Mouse (Mus musculus): ENCODE data around the gene Zfp524. TPM values are rescaled to one million over a fixed set of nuclear protein-coding genes. Genes with fewer than 3 reads are reported as not detected.
A peak's percentile ranks its signal among the peaks of the same experiment; 100 is the strongest.

Zfp524 gene
- total and polyA plus RNA-seq, 2 experiments from 2014 or later = 11.0 to 12.5 TPM

- WGBS = 36% methylated on average over 11 of the region's 11 CpGs
- Histone ChIP-seq H3K27ac (ENCODE audit: low read depth) (no peak overlapping the region), H3K27me3 (ENCODE audit: control insufficient read depth, insufficient read depth, low read length) (peaks cover 57% of the 10 kb centered on the region), H3K9me3 (replicated peaks; ENCODE audit: control insufficient read depth, low read length) (no peaks in the 10 kb centered on the region), H3K4me1 (ENCODE audit: control insufficient read depth, insufficient read depth) (peaks cover 8% of the 10 kb centered on the region), H3K9ac (replicated peaks; ENCODE audit: low read depth, low read length) (no peak overlapping the region), H3K4me3 (ENCODE audit: low read depth, low read length) (no peak overlapping the region), H3K4me2 (ENCODE audit: low read depth, low read length) (no peak overlapping the region), H3K36me3 (replicated peaks; ENCODE audit: control insufficient read depth, insufficient read depth, low read length) (no peaks in the 10 kb centered on the region)
- DNase-seq (ENCODE audit: low spot score) (no peak), ATAC-seq (ENCODE audit: insufficient read depth, low read depth) (no peak)
- no peak for TF ChIP-seq EP300 (IDR thresholded peaks at IDR 0.05; ENCODE audit: low read depth)
- TF ChIP-seq CTCF (IDR thresholded peaks at IDR 0.05; ENCODE audit: low read depth) = no peak
Measured at GRCm38 (mm10) chr7:5057804-5058203, 43.6 kb downstream of the Zfp524 start.

GRCm38 (mm10) chr7:5058631-5059030 is 44.4 kb downstream of the Zfp524 start:
- no peak for ATAC-seq (ENCODE audit: insufficient read depth, low read depth)
- WGBS = 85% methylated on average over 1 of the region's 1 CpGs

GRCm38 (mm10) chr7:5059421-5059820 is 45.2 kb downstream of the Zfp524 start:
- TF ChIP-seq EP300 (IDR thresholded peaks at IDR 0.05; ENCODE audit: low read depth) (no peak), CTCF (IDR thresholded peaks at IDR 0.05; ENCODE audit: low read depth) (no peak)
- DNase-seq (ENCODE audit: low spot score) = no peak
- Histone ChIP-seq H3K36me3 (replicated peaks; ENCODE audit: control insufficient read depth, insufficient read depth, low read length) (no peaks in the 10 kb centered on the region), H3K9ac (replicated peaks; ENCODE audit: low read depth, low read length) (no peak overlapping the region), H3K9me3 (replicated peaks; ENCODE audit: control insufficient read depth, low read length) (no peaks in the 10 kb centered on the region), H3K27me3 (ENCODE audit: control insufficient read depth, insufficient read depth, low read length) (peaks cover 41% of the 10 kb centered on the region), H3K4me1 (ENCODE audit: control insufficient read depth, insufficient read depth) (peaks cover 18% of the 10 kb centered on the region), H3K4me2 (ENCODE audit: low read depth, low read length) (no peak overlapping the region), H3K4me3 (ENCODE audit: low read depth, low read length) (no peak overlapping the region), H3K27ac (ENCODE audit: low read depth) (no peak overlapping the region)
- no peak for ATAC-seq (ENCODE audit: insufficient read depth, low read depth)
- WGBS = 87% methylated on average over 12 of the region's 12 CpGs

More at GRCm38 (mm10) chr7:5058631-5059030, 44.4 kb downstream of the Zfp524 start:
- Histone ChIP-seq H3K9me3 (replicated peaks; ENCODE audit: control insufficient read depth, low read length) (no peaks in the 10 kb centered on the region), H3K4me3 (ENCODE audit: low read depth, low read length) (no peak overlapping the region), H3K27ac (ENCODE audit: low read depth) (no peak overlapping the region), H3K27me3 (ENCODE audit: control insufficient read depth, insufficient read depth, low read length) (peaks cover 49% of the 10 kb centered on the region), H3K36me3 (replicated peaks; ENCODE audit: control insufficient read depth, insufficient read depth, low read length) (no peaks in the 10 kb centered on the region), H3K9ac (replicated peaks; ENCODE audit: low read depth, low read length) (no peak overlapping the region), H3K4me1 (ENCODE audit: control insufficient read depth, insufficient read depth) (peaks cover 11% of the 10 kb centered on the region), H3K4me2 (ENCODE audit: low read depth, low read length) (no peak overlapping the region)
- TF ChIP-seq CTCF (IDR thresholded peaks at IDR 0.05; ENCODE audit: low read depth) (no peak), EP300 (IDR thresholded peaks at IDR 0.05; ENCODE audit: low read depth) (no peak)
- DNase-seq (ENCODE audit: low spot score) = no peak

GRCm38 (mm10) chr7:5060239-5060731 is 46.1 kb downstream of the Zfp524 start:
- Histone ChIP-seq H3K9me3 (replicated peaks; ENCODE audit: control insufficient read depth, low read length) (no peaks in the 10 kb centered on the region), H3K4me3 (ENCODE audit: low read depth, low read length) (peak overlapping the region; percentile 69), H3K36me3 (replicated peaks; ENCODE audit: control insufficient read depth, insufficient read depth, low read length) (no peaks in the 10 kb centered on the region), H3K27ac (ENCODE audit: low read depth) (peak overlapping the region; percentile 100), H3K4me1 (ENCODE audit: control insufficient read depth, insufficient read depth) (peaks cover 21% of the 10 kb centered on the region), H3K9ac (replicated peaks; ENCODE audit: low read depth, low read length) (peak overlapping the region; percentile 89), H3K27me3 (ENCODE audit: control insufficient read depth, insufficient read depth, low read length) (peaks cover 32% of the 10 kb centered on the region), H3K4me2 (ENCODE audit: low read depth, low read length) (peak overlapping the region; percentile 99)
- ATAC-seq (ENCODE audit: insufficient read depth, low read depth) (no peak), DNase-seq (ENCODE audit: low spot score) (peak; percentile 81)
- TF ChIP-seq EP300 (IDR thresholded peaks at IDR 0.05; ENCODE audit: low read depth) (no peak), CTCF (IDR thresholded peaks at IDR 0.05; ENCODE audit: low read depth) (peak; percentile 75)
- 3% methylated on average over 27 of the region's 27 CpGs for WGBS

GRCm38 (mm10) chr7:5060944-5061773 is 46.9 kb downstream of the Zfp524 start:
- WGBS = under 1% methylated on average over 60 of the region's 60 CpGs
- H3K4me3 ChIP-seq (ENCODE audit: low read depth, low read length) = peak overlapping the region; percentile 69
- peak overlapping the region; percentile 89 for H3K9ac ChIP-seq (replicated peaks; ENCODE audit: low read depth, low read length)
- H3K9me3 ChIP-seq (replicated peaks; ENCODE audit: control insufficient read depth, low read length) = no peaks in the 10 kb centered on the region
- H3K4me2 ChIP-seq (ENCODE audit: low read depth, low read length) = peak overlapping the region; percentile 99
- ATAC-seq (ENCODE audit: insufficient read depth, low read depth) (peak; percentile 89), DNase-seq (ENCODE audit: low spot score) (peak; percentile 98)
- H3K27ac ChIP-seq (ENCODE audit: low read depth) = peak overlapping the region; percentile 100
- H3K27me3 ChIP-seq (ENCODE audit: control insufficient read depth, insufficient read depth, low read length) = peaks cover 23% of the 10 kb centered on the region
- TF ChIP-seq EP300 (IDR thresholded peaks at IDR 0.05; ENCODE audit: low read depth) (no peak), CTCF (IDR thresholded peaks at IDR 0.05; ENCODE audit: low read depth) (peak; percentile 60)
- peaks cover 8% of the 10 kb centered on the region for H3K36me3 ChIP-seq (replicated peaks; ENCODE audit: control insufficient read depth, insufficient read depth, low read length)
- peaks cover 21% of the 10 kb centered on the region for H3K4me1 ChIP-seq (ENCODE audit: control insufficient read depth, insufficient read depth)
